Mouse (Mus musculus) midbrain, embryonic 14.5 days (tissue): ENCODE data around the gene Aanat. TPM values are rescaled to one million over a fixed set of nuclear protein-coding genes. Genes with fewer than 3 reads are reported as not detected.
A peak's percentile ranks its signal among the peaks of the same experiment; 100 is the strongest.

ENCODE experiments used
- ATAC-seq: fragments of 200-750 bp; cut with Nextera tagmentation; 2 replicates; pipeline ENCODE4 v1.8.0; 2017; ENCODE audit warnings: moderate number of reproducible peaks, moderate library complexity; ENCODE audit not compliant: low FRiP score, low TSS enrichment
- DNase-seq: peaks from one replicate; pipeline ENCODE4 v3.0.0-alpha.2; 2015
- H3K27ac ChIP-seq: fragments of 300-500 bp; sonication (generic); replicated peaks from 2 replicates; pipeline ENCODE4 v1.5.1; 2014; ENCODE audit warnings: mild to moderate bottlenecking, low read depth, low read length, moderate library complexity
- H3K27me3 ChIP-seq: fragments of 300-500 bp; sonication (generic); 2 replicates; pipeline ENCODE4 v1.6.1; 2014; ENCODE audit warnings: low read length, control low read depth, mixed read lengths; ENCODE audit not compliant: control insufficient read depth, insufficient read depth
- H3K36me3 ChIP-seq: fragments of 300-500 bp; sonication (generic); 2 replicates; pipeline ENCODE4 v1.6.1; 2014; ENCODE audit warnings: low read length, control low read depth; ENCODE audit not compliant: control insufficient read depth, insufficient read depth
- H3K4me1 ChIP-seq: fragments of 300-500 bp; sonication (generic); 2 replicates; pipeline ENCODE4 v1.6.1; 2014; ENCODE audit warnings: mild to moderate bottlenecking, antibody characterized with exemption, low read length, control low read depth; ENCODE audit not compliant: control insufficient read depth, insufficient read depth
- H3K4me2 ChIP-seq: fragments of 300-500 bp; sonication (generic); 2 replicates; pipeline ENCODE4 v1.6.1; 2014; ENCODE audit warnings: mild to moderate bottlenecking, low read length, moderate library complexity
- H3K4me3 ChIP-seq: fragments of 300-500 bp; sonication (generic); replicated peaks from 2 replicates; pipeline ENCODE4 v1.5.1; 2014; ENCODE audit warnings: low read depth, low read length
- H3K9ac ChIP-seq: fragments of 300-500 bp; sonication (generic); replicated peaks from 2 replicates; pipeline ENCODE4 v1.6.1; 2014; ENCODE audit warnings: mild to moderate bottlenecking, low read length, moderate library complexity
- H3K9me3 ChIP-seq: fragments of 300-500 bp; sonication (generic); 2 replicates; pipeline ENCODE4 v1.6.1; 2016; ENCODE audit warnings: low read length, control low read depth, mixed read lengths; ENCODE audit not compliant: control insufficient read depth
- WGBS: fragments of 180-500 bp; shearing (Covaris S2); extraction: QIAGEN DNeasy Blood & Tissue Kit; methylation state at CpG from one replicate; pipeline ENCODE4 v1.1.7; 2014; 5-methylcytosine and 5-hydroxymethylcytosine counted together
- polyA plus RNA-seq: library from polyadenylated mRNA; unstranded; fragments of >200 nt; fragmentation: Nextera tagmentation; extraction: Ambion mirVana; gene quantifications from 2 replicates; pipeline ENCODE4 v1.2.1, GENCODE M21; 2014

Aanat gene
- polyA plus RNA-seq, 1 experiment from 2014 or later = 0.49 TPM

- no peak for ATAC-seq
- no peaks in the 10 kb centered on the region for H3K9me3 ChIP-seq
- 74% methylated on average over 17 of the region's 17 CpGs for WGBS
- DNase-seq = peak; percentile 52
- no peak overlapping the region for H3K4me2 ChIP-seq
- H3K9ac ChIP-seq = no peak overlapping the region
- H3K36me3 ChIP-seq = no peaks in the 10 kb centered on the region
- peaks cover 23% of the 10 kb centered on the region for H3K27me3 ChIP-seq
- no peak overlapping the region for H3K27ac ChIP-seq
- H3K4me3 ChIP-seq = no peak overlapping the region
- peaks cover 5% of the 10 kb centered on the region; the same call in 1 of the 2 replicates for H3K4me1 ChIP-seq
Observed at GRCm38 (mm10) chr11:116625081-116626000, 39.1 kb downstream of the Aanat start.

- DNase-seq (no peak), ATAC-seq (no peak)
- Histone ChIP-seq H3K4me1 (peaks cover 5% of the 10 kb centered on the region; the same call in 1 of the 2 replicates), H3K4me2 (no peak within 1 kb of the TSS), H3K27me3 (peaks cover 23% of the 10 kb centered on the region), H3K4me3 (no peak within 1 kb of the TSS), H3K9me3 (no peaks in the 10 kb centered on the region), H3K36me3 (no peaks in the 10 kb centered on the region), H3K9ac (no peak within 1 kb of the TSS), H3K27ac (no peak within 1 kb of the TSS)
- 70% methylated on average over 10 of the region's 10 CpGs for WGBS
Observed at GRCm38 (mm10) chr11:116626299-116627071, 40.3 kb downstream of the Aanat start, which contains the start of gene Rhbdf2. Gene Rhbdf2 (minus strand): TSS chr11:116627019.

- H3K4me3 ChIP-seq = no peak overlapping the region
- H3K36me3 ChIP-seq = no peaks in the 10 kb centered on the region
- no peak overlapping the region for H3K9ac ChIP-seq
- H3K27ac ChIP-seq = no peak overlapping the region
- no peak for ATAC-seq
- no peaks in the 10 kb centered on the region for H3K9me3 ChIP-seq
- peaks cover 5% of the 10 kb centered on the region; the same call in 1 of the 2 replicates for H3K4me1 ChIP-seq
- WGBS = 40% methylated on average over 10 of the region's 10 CpGs
- DNase-seq = peak; percentile 34
- peaks cover 23% of the 10 kb centered on the region for H3K27me3 ChIP-seq
- H3K4me2 ChIP-seq = no peak overlapping the region
Observed at GRCm38 (mm10) chr11:116627072-116628020, 41.1 kb downstream of the Aanat start.

GRCm38 (mm10) chr11:116628712-116629111, 42.5 kb downstream of the Aanat start:
- Histone ChIP-seq H3K27ac (no peak overlapping the region), H3K4me1 (peaks cover 5% of the 10 kb centered on the region; the same call in 1 of the 2 replicates), H3K4me2 (no peak overlapping the region), H3K4me3 (no peak overlapping the region), H3K9ac (no peak overlapping the region), H3K27me3 (peaks cover 17% of the 10 kb centered on the region), H3K36me3 (no peaks in the 10 kb centered on the region), H3K9me3 (no peaks in the 10 kb centered on the region)
- WGBS = 57% methylated on average over 9 of the region's 9 CpGs
- DNase-seq = peak; percentile 95
- ATAC-seq = peak; percentile 48; the same call in 1 of the 2 replicates

- ATAC-seq = no peak
- Histone ChIP-seq H3K4me2 (no peak overlapping the region), H3K9me3 (no peaks in the 10 kb centered on the region), H3K27me3 (peaks cover 9% of the 10 kb centered on the region), H3K4me3 (no peak overlapping the region), H3K9ac (no peak overlapping the region), H3K36me3 (no peaks in the 10 kb centered on the region), H3K4me1 (no peaks in the 10 kb centered on the region), H3K27ac (no peak overlapping the region)
- DNase-seq = no peak
- 87% methylated on average over 6 of the region's 6 CpGs for WGBS
Observed at GRCm38 (mm10) chr11:116629472-116629871, 43.2 kb downstream of the Aanat start.

GRCm38 (mm10) chr11:116630171-116630965, 44.1 kb downstream of the Aanat start:
- no peak for DNase-seq
- 61% methylated on average over 12 of the region's 12 CpGs for WGBS
- H3K36me3 ChIP-seq = no peaks in the 10 kb centered on the region
- H3K27me3 ChIP-seq = peaks cover under 1% of the 10 kb centered on the region; the same call in 1 of the 2 replicates
- no peak overlapping the region for H3K4me3 ChIP-seq
- H3K9me3 ChIP-seq = no peaks in the 10 kb centered on the region
- no peak overlapping the region for H3K9ac ChIP-seq
- H3K4me1 ChIP-seq = no peaks in the 10 kb centered on the region
- H3K4me2 ChIP-seq = no peak overlapping the region
- ATAC-seq = no peak
- H3K27ac ChIP-seq = no peak overlapping the region

- DNase-seq (no peak), ATAC-seq (no peak)
- Histone ChIP-seq H3K4me3 (no peak overlapping the region), H3K9ac (no peak overlapping the region), H3K27ac (no peak overlapping the region), H3K27me3 (no peaks in the 10 kb centered on the region), H3K4me2 (no peak overlapping the region), H3K9me3 (no peaks in the 10 kb centered on the region), H3K4me1 (no peaks in the 10 kb centered on the region), H3K36me3 (no peaks in the 10 kb centered on the region)
- 65% methylated on average over 10 of the region's 10 CpGs for WGBS
Observed at GRCm38 (mm10) chr11:116632962-116633361, 46.7 kb downstream of the Aanat start.
